Mouse (Mus musculus) brain, adult 2 months (tissue): ENCODE measurements around the gene Ccin.
A peak's percentile ranks its signal among the peaks of the same experiment; 100 is the strongest.

Source experiments
- DNase-seq: peaks from one replicate; pipeline ENCODE4 v3.0.0; 2011; ENCODE audit warnings: low read depth, low spot score

The Ccin gene

GRCm38 (mm10) chr4:44013391-44014070 lies 30.2 kb downstream of the Ccin start:
- DNase-seq, result no peak

- DNase-seq, result no peak
Observed at GRCm38 (mm10) chr4:44016071-44016470, 32.8 kb downstream of the Ccin start.

- DNase-seq, result no peak
Observed at GRCm38 (mm10) chr4:44016791-44017190, 33.5 kb downstream of the Ccin start.

GRCm38 (mm10) chr4:44022323-44022722 lies 39.0 kb downstream of the Ccin start:
- no peak for DNase-seq

- no peak for DNase-seq
Observed at GRCm38 (mm10) chr4:44022766-44023165, 39.5 kb downstream of the Ccin start.

GRCm38 (mm10) chr4:44023681-44024080 lies 40.4 kb downstream of the Ccin start:
- DNase-seq, result no peak

GRCm38 (mm10) chr4:44024241-44024640 lies 41.0 kb downstream of the Ccin start:
- no peak for DNase-seq

GRCm38 (mm10) chr4:44025570-44025969 lies 42.3 kb downstream of the Ccin start:
- no peak for DNase-seq

GRCm38 (mm10) chr4:44028303-44029135 lies 45.2 kb downstream of the Ccin start:
- peak; percentile 86 for DNase-seq

GRCm38 (mm10) chr4:44029661-44030066 lies 46.4 kb downstream of the Ccin start:
- DNase-seq, result peak; percentile 64

GRCm38 (mm10) chr4:44031521-44031920 lies 48.2 kb downstream of the Ccin start:
- peak; percentile 63 for DNase-seq
